In genomic region chr11:68623225-68623870, GRCm38 (mm10) we compare ENCODE assay signal across 8 mouse cellular contexts. TPM values are rescaled to one million over a fixed set of nuclear protein-coding genes. Genes with fewer than 3 reads are reported as not detected.
DNase-seq lines count a peak whose midpoint lies in the region; ATAC-seq lines count a peak whose summit lies in the region.

No protein-coding gene starts in this region.

- WGBS in intestine, embryonic 16.5 days = 3% methylated on average over 14 of the region's 14 CpGs
- 4% methylated on average over 14 of the region's 14 CpGs for WGBS in limb, embryonic 10.5 days
- WGBS in midbrain, embryonic 14.5 days = 4% methylated on average over 14 of the region's 14 CpGs

- no peaks in the 10 kb centered on the region for H3K27me3 ChIP-seq in intestine, embryonic 16.5 days (replicated peaks; ENCODE audit: control insufficient read depth, insufficient read depth, low read length)
- H3K27me3 ChIP-seq in limb, embryonic 10.5 days (ENCODE audit: low read depth, poor library complexity, severe bottlenecking) = no peaks in the 10 kb centered on the region
- no peaks in the 10 kb centered on the region for H3K27me3 ChIP-seq in midbrain, embryonic 14.5 days (ENCODE audit: control insufficient read depth, insufficient read depth, low read length)

- peak overlapping the region; percentile 82 for H3K27ac ChIP-seq in intestine, embryonic 16.5 days (ENCODE audit: low read length)
- H3K27ac ChIP-seq in limb, embryonic 10.5 days = peak overlapping the region; percentile 75
- no peak overlapping the region for H3K27ac ChIP-seq in midbrain, embryonic 14.5 days (replicated peaks; ENCODE audit: low read depth, low read length)

- no peak for ATAC-seq in CD4-positive, CD25-positive, alpha-beta regulatory T cell, adult 4 months
- ATAC-seq in intestine, embryonic 16.5 days = peak; percentile 95
- ATAC-seq in midbrain, embryonic 14.5 days (ENCODE audit: low FRiP score, low TSS enrichment) = no peak

- H3K9me3 ChIP-seq in intestine, embryonic 16.5 days (ENCODE audit: control insufficient read depth, low read length) = no peaks in the 10 kb centered on the region
- H3K9me3 ChIP-seq in limb, embryonic 10.5 days (replicated peaks) = no peaks in the 10 kb centered on the region
- no peaks in the 10 kb centered on the region for H3K9me3 ChIP-seq in midbrain, embryonic 14.5 days (ENCODE audit: control insufficient read depth, low read length)

- H3K4me2 ChIP-seq in intestine, embryonic 16.5 days (ENCODE audit: low read depth, low read length) = peak overlapping the region; percentile 60
- H3K4me2 ChIP-seq in midbrain, embryonic 14.5 days (ENCODE audit: low read length) = peak overlapping the region; percentile 59

- H3K4me1 ChIP-seq in intestine, embryonic 16.5 days (ENCODE audit: control insufficient read depth, insufficient read depth, low read length) = peaks cover 10% of the 10 kb centered on the region
- peaks cover 26% of the 10 kb centered on the region for H3K4me1 ChIP-seq in limb, embryonic 10.5 days
- peaks cover 10% of the 10 kb centered on the region; the same call in 1 of the 2 replicates for H3K4me1 ChIP-seq in midbrain, embryonic 14.5 days (ENCODE audit: control insufficient read depth, insufficient read depth, low read length)

- no peak overlapping the region for H3K9ac ChIP-seq in intestine, embryonic 16.5 days (ENCODE audit: low read depth, low read length)
- peak overlapping the region; percentile 37; the same call in 1 of the 2 replicates for H3K9ac ChIP-seq in midbrain, embryonic 14.5 days (replicated peaks; ENCODE audit: low read length)

- H3K36me3 ChIP-seq in intestine, embryonic 16.5 days (ENCODE audit: control insufficient read depth, insufficient read depth, low read length) = no peaks in the 10 kb centered on the region
- no peaks in the 10 kb centered on the region for H3K36me3 ChIP-seq in limb, embryonic 10.5 days
- H3K36me3 ChIP-seq in midbrain, embryonic 14.5 days (ENCODE audit: control insufficient read depth, insufficient read depth, low read length) = no peaks in the 10 kb centered on the region

- DNase-seq in CD4-positive, CD25-positive, alpha-beta regulatory T cell, adult 2 months (ENCODE audit: low read depth, low spot score) = peak; percentile 38
- DNase-seq in cerebellum, postnatal 10 days = peak; percentile 72 to 74
- DNase-seq in frontal cortex, postnatal 25 days (ENCODE audit: low spot score in 2 of 2) = peak; percentile 25 to 26
- DNase-seq in limb, embryonic 10.5 days (ENCODE audit: low spot score) = peak; percentile 74
- peak; percentile 67 for DNase-seq in midbrain, embryonic 14.5 days
- peak; percentile 36 for DNase-seq in testis, postnatal 14 days (ENCODE audit: low spot score)

- peak overlapping the region; percentile 29 for H3K4me3 ChIP-seq in intestine, embryonic 16.5 days (ENCODE audit: low read length)
- peak overlapping the region; percentile 50 for H3K4me3 ChIP-seq in limb, embryonic 10.5 days
- peak overlapping the region; percentile 25 for H3K4me3 ChIP-seq in midbrain, embryonic 14.5 days (replicated peaks; ENCODE audit: low read depth, low read length)

RNA-seq across cellular contexts. Expression of gene Ccdc42, which starts 36.5 kb away (rescaled TPM):
- polyA plus RNA-seq in CD4-positive, CD25-positive, alpha-beta regulatory T cell, adult 4 months (2017; shearing (Covaris generic)) = not detected
- polyA plus RNA-seq in intestine, embryonic 16.5 days (2015; fragmentation: Nextera tagmentation; extraction: Ambion mirVana) = 0.38 TPM in 1 of 2 replicates, not detected in the other
- 0.64 and 0.89 TPM in 2 replicates for polyA plus RNA-seq in limb, embryonic 10.5 days (2016; fragmentation: Nextera tagmentation; extraction: Ambion mirVana)
- polyA plus RNA-seq in midbrain, embryonic 14.5 days (2014; fragmentation: Nextera tagmentation; extraction: Ambion mirVana) = 0.36 TPM in 1 of 2 replicates, not detected in the other
